Mouse (Mus musculus): ENCODE data around the gene Snx12. TPM values are rescaled to one million over a fixed set of nuclear protein-coding genes. Genes with fewer than 3 reads are reported as not detected.
A peak's percentile ranks its signal among the peaks of the same experiment; 100 is the strongest.

The Snx12 gene
- polyA plus RNA-seq, 1 experiment from 2014 or later: 19.4 TPM

GRCm38 (mm10) chrX:101253952-101254729 lies 31.8 kb upstream of the Snx12 start, which contains the start of gene Foxo4:
Gene Foxo4 (plus strand): TSS chrX:101254528.
- WGBS (ENCODE audit: insufficient replicate concordance): 17% methylated on average over 46 of the region's 47 CpGs
- Histone ChIP-seq H3K9me3 (replicated peaks; ENCODE audit: control insufficient read depth, low read length) (no peaks in the 10 kb centered on the region), H3K4me3 (ENCODE audit: low read depth, low read length) (peak within 1 kb of the TSS; percentile 72), H3K4me2 (ENCODE audit: low read depth, low read length) (peak within 1 kb of the TSS; percentile 68), H3K9ac (ENCODE audit: low read depth, low read length) (peak within 1 kb of the TSS; percentile 85), H3K36me3 (ENCODE audit: control insufficient read depth, insufficient read depth) (peaks cover 3% of the 10 kb centered on the region; the same call in 1 of the 2 replicates), H3K27ac (ENCODE audit: low read length) (peak within 1 kb of the TSS; percentile 75), H3K27me3 (ENCODE audit: control insufficient read depth, insufficient read depth, low read depth, low read length) (no peaks in the 10 kb centered on the region), H3K4me1 (ENCODE audit: control insufficient read depth, low read depth, low read length) (peaks cover 3% of the 10 kb centered on the region)
- peak; percentile 93 for ATAC-seq (ENCODE audit: low read depth)

GRCm38 (mm10) chrX:101245011-101245410 lies 22.6 kb upstream of the Snx12 start:
- 23% methylated on average over 1 of the region's 1 CpGs for WGBS (ENCODE audit: insufficient replicate concordance)
- no peak overlapping the region for H3K27ac ChIP-seq (ENCODE audit: low read length)
- H3K4me1 ChIP-seq (ENCODE audit: control insufficient read depth, low read depth, low read length): no peaks in the 10 kb centered on the region
- peaks cover 9% of the 10 kb centered on the region; the same call in 1 of the 2 replicates for H3K27me3 ChIP-seq (ENCODE audit: control insufficient read depth, insufficient read depth, low read depth, low read length)
- H3K9me3 ChIP-seq (replicated peaks; ENCODE audit: control insufficient read depth, low read length): no peaks in the 10 kb centered on the region
- no peak for ATAC-seq (ENCODE audit: low read depth)
- no peaks in the 10 kb centered on the region for H3K36me3 ChIP-seq (ENCODE audit: control insufficient read depth, insufficient read depth)
- H3K4me3 ChIP-seq (ENCODE audit: low read depth, low read length): no peak overlapping the region
- no peak overlapping the region for H3K4me2 ChIP-seq (ENCODE audit: low read depth, low read length)
- H3K9ac ChIP-seq (ENCODE audit: low read depth, low read length): no peak overlapping the region

GRCm38 (mm10) chrX:101222796-101223162 lies 416 bp upstream of the Snx12 start:
- peak overlapping the region; percentile 68 for H3K4me3 ChIP-seq (ENCODE audit: low read depth, low read length)
- H3K4me1 ChIP-seq (ENCODE audit: control insufficient read depth, low read depth, low read length): no peaks in the 10 kb centered on the region
- no peaks in the 10 kb centered on the region for H3K36me3 ChIP-seq (ENCODE audit: control insufficient read depth, insufficient read depth)
- H3K9ac ChIP-seq (ENCODE audit: low read depth, low read length): peak overlapping the region; percentile 61; the same call in 1 of the 2 replicates
- 37% methylated on average over 7 of the region's 7 CpGs for WGBS (ENCODE audit: insufficient replicate concordance)
- ATAC-seq (ENCODE audit: low read depth): no peak
- peak overlapping the region; percentile 53 for H3K4me2 ChIP-seq (ENCODE audit: low read depth, low read length)
- H3K9me3 ChIP-seq (replicated peaks; ENCODE audit: control insufficient read depth, low read length): no peaks in the 10 kb centered on the region
- no peaks in the 10 kb centered on the region; the same call in 1 of the 2 replicates for H3K27me3 ChIP-seq (ENCODE audit: control insufficient read depth, insufficient read depth, low read depth, low read length)
- no peak overlapping the region for H3K27ac ChIP-seq (ENCODE audit: low read length)

GRCm38 (mm10) chrX:101189285-101189684 lies 33.1 kb downstream of the Snx12 start:
- H3K4me2 ChIP-seq (ENCODE audit: low read depth, low read length): no peak overlapping the region
- H3K4me3 ChIP-seq (ENCODE audit: low read depth, low read length): no peak overlapping the region
- H3K27me3 ChIP-seq (ENCODE audit: control insufficient read depth, insufficient read depth, low read depth, low read length): no peaks in the 10 kb centered on the region
- H3K4me1 ChIP-seq (ENCODE audit: control insufficient read depth, low read depth, low read length): no peaks in the 10 kb centered on the region
- no peak overlapping the region for H3K9ac ChIP-seq (ENCODE audit: low read depth, low read length)
- no peak overlapping the region for H3K27ac ChIP-seq (ENCODE audit: low read length)
- no peaks in the 10 kb centered on the region for H3K36me3 ChIP-seq (ENCODE audit: control insufficient read depth, insufficient read depth)
- 48% methylated on average over 3 of the region's 3 CpGs for WGBS (ENCODE audit: insufficient replicate concordance)
- ATAC-seq (ENCODE audit: low read depth): no peak
- no peaks in the 10 kb centered on the region for H3K9me3 ChIP-seq (replicated peaks; ENCODE audit: control insufficient read depth, low read length)

GRCm38 (mm10) chrX:101187647-101188046 lies 34.7 kb downstream of the Snx12 start:
- no peak for ATAC-seq (ENCODE audit: low read depth)
- Histone ChIP-seq H3K9ac (ENCODE audit: low read depth, low read length) (no peak overlapping the region), H3K4me2 (ENCODE audit: low read depth, low read length) (no peak overlapping the region), H3K4me3 (ENCODE audit: low read depth, low read length) (no peak overlapping the region), H3K36me3 (ENCODE audit: control insufficient read depth, insufficient read depth) (no peaks in the 10 kb centered on the region), H3K27me3 (ENCODE audit: control insufficient read depth, insufficient read depth, low read depth, low read length) (no peaks in the 10 kb centered on the region), H3K9me3 (replicated peaks; ENCODE audit: control insufficient read depth, low read length) (no peaks in the 10 kb centered on the region), H3K4me1 (ENCODE audit: control insufficient read depth, low read depth, low read length) (no peaks in the 10 kb centered on the region), H3K27ac (ENCODE audit: low read length) (no peak overlapping the region)
- WGBS (ENCODE audit: insufficient replicate concordance): 48% methylated on average over 1 of the region's 1 CpGs

- Histone ChIP-seq H3K27ac (ENCODE audit: low read length) (no peak overlapping the region), H3K9ac (ENCODE audit: low read depth, low read length) (no peak overlapping the region), H3K4me2 (ENCODE audit: low read depth, low read length) (no peak overlapping the region), H3K4me1 (ENCODE audit: control insufficient read depth, low read depth, low read length) (no peaks in the 10 kb centered on the region), H3K36me3 (ENCODE audit: control insufficient read depth, insufficient read depth) (no peaks in the 10 kb centered on the region), H3K4me3 (ENCODE audit: low read depth, low read length) (no peak overlapping the region), H3K9me3 (replicated peaks; ENCODE audit: control insufficient read depth, low read length) (no peaks in the 10 kb centered on the region), H3K27me3 (ENCODE audit: control insufficient read depth, insufficient read depth, low read depth, low read length) (no peaks in the 10 kb centered on the region)
- 64% methylated on average over 1 of the region's 1 CpGs for WGBS (ENCODE audit: insufficient replicate concordance)
- no peak for ATAC-seq (ENCODE audit: low read depth)
Observed at GRCm38 (mm10) chrX:101173388-101173787, 49.0 kb downstream of the Snx12 start.

GRCm38 (mm10) chrX:101168425-101168824 lies 53.9 kb downstream of the Snx12 start:
- 45% methylated on average over 2 of the region's 2 CpGs for WGBS (ENCODE audit: insufficient replicate concordance)
- Histone ChIP-seq H3K9ac (ENCODE audit: low read depth, low read length) (no peak overlapping the region), H3K4me2 (ENCODE audit: low read depth, low read length) (no peak overlapping the region), H3K27me3 (ENCODE audit: control insufficient read depth, insufficient read depth, low read depth, low read length) (no peaks in the 10 kb centered on the region), H3K9me3 (replicated peaks; ENCODE audit: control insufficient read depth, low read length) (no peaks in the 10 kb centered on the region), H3K4me1 (ENCODE audit: control insufficient read depth, low read depth, low read length) (no peaks in the 10 kb centered on the region), H3K27ac (ENCODE audit: low read length) (no peak overlapping the region), H3K4me3 (ENCODE audit: low read depth, low read length) (no peak overlapping the region), H3K36me3 (ENCODE audit: control insufficient read depth, insufficient read depth) (no peaks in the 10 kb centered on the region)
- ATAC-seq (ENCODE audit: low read depth): no peak

GRCm38 (mm10) chrX:101163739-101164138 lies 58.6 kb downstream of the Snx12 start:
- Histone ChIP-seq H3K27ac (ENCODE audit: low read length) (no peak overlapping the region), H3K27me3 (ENCODE audit: control insufficient read depth, insufficient read depth, low read depth, low read length) (no peaks in the 10 kb centered on the region), H3K4me1 (ENCODE audit: control insufficient read depth, low read depth, low read length) (no peaks in the 10 kb centered on the region), H3K36me3 (ENCODE audit: control insufficient read depth, insufficient read depth) (no peaks in the 10 kb centered on the region), H3K4me3 (ENCODE audit: low read depth, low read length) (no peak overlapping the region), H3K9me3 (replicated peaks; ENCODE audit: control insufficient read depth, low read length) (no peaks in the 10 kb centered on the region), H3K9ac (ENCODE audit: low read depth, low read length) (no peak overlapping the region), H3K4me2 (ENCODE audit: low read depth, low read length) (no peak overlapping the region)
- 27% methylated on average over 2 of the region's 2 CpGs for WGBS (ENCODE audit: insufficient replicate concordance)
- ATAC-seq (ENCODE audit: low read depth): no peak

- Histone ChIP-seq H3K9me3 (replicated peaks; ENCODE audit: control insufficient read depth, low read length) (no peaks in the 10 kb centered on the region), H3K9ac (ENCODE audit: low read depth, low read length) (no peak overlapping the region), H3K4me1 (ENCODE audit: control insufficient read depth, low read depth, low read length) (no peaks in the 10 kb centered on the region), H3K27ac (ENCODE audit: low read length) (no peak overlapping the region), H3K4me2 (ENCODE audit: low read depth, low read length) (no peak overlapping the region), H3K27me3 (ENCODE audit: control insufficient read depth, insufficient read depth, low read depth, low read length) (no peaks in the 10 kb centered on the region), H3K4me3 (ENCODE audit: low read depth, low read length) (no peak overlapping the region), H3K36me3 (ENCODE audit: control insufficient read depth, insufficient read depth) (no peaks in the 10 kb centered on the region)
- ATAC-seq (ENCODE audit: low read depth): no peak
- WGBS (ENCODE audit: insufficient replicate concordance): 43% methylated on average over 3 of the region's 3 CpGs
Observed at GRCm38 (mm10) chrX:101163278-101163677, 59.1 kb downstream of the Snx12 start.
